Mouse (Mus musculus) intestine, embryonic 16.5 days (tissue): ENCODE data around the gene Bicd2. TPM values are rescaled to one million over a fixed set of nuclear protein-coding genes. Genes with fewer than 3 reads are reported as not detected.

Experiments
- ATAC-seq: fragments of 200-750 bp; cut with Nextera tagmentation; 2 replicates; pipeline ENCODE4 v1.8.0; 2017; ENCODE audit warnings: moderate TSS enrichment, moderate library complexity
- H3K27ac ChIP-seq: fragments of 300-500 bp; sonication (generic); 2 replicates; pipeline ENCODE4 v1.5.1; 2014; ENCODE audit warnings: mild to moderate bottlenecking, low read length
- H3K27me3 ChIP-seq: fragments of 300-500 bp; sonication (generic); replicated peaks from 2 replicates; pipeline ENCODE4 v1.6.1; 2014; ENCODE audit warnings: low read length, control low read depth, mixed read lengths; ENCODE audit not compliant: control insufficient read depth, insufficient read depth
- H3K36me3 ChIP-seq: fragments of 300-500 bp; sonication (generic); 2 replicates; pipeline ENCODE4 v1.6.1; 2014; ENCODE audit warnings: low read length, control low read depth; ENCODE audit not compliant: control insufficient read depth, insufficient read depth
- H3K4me1 ChIP-seq: fragments of 300-500 bp; sonication (generic); 2 replicates; pipeline ENCODE4 v1.6.1; 2014; ENCODE audit warnings: low read length, control low read depth, mixed read lengths; ENCODE audit not compliant: control insufficient read depth, insufficient read depth
- H3K4me2 ChIP-seq: fragments of 300-500 bp; sonication (generic); 2 replicates; pipeline ENCODE4 v1.6.1; 2014; ENCODE audit warnings: low read depth, low read length, control low read depth
- H3K4me3 ChIP-seq: fragments of 300-500 bp; sonication (generic); 2 replicates; pipeline ENCODE4 v1.5.1; 2014; ENCODE audit warnings: mild to moderate bottlenecking, low read length
- H3K9ac ChIP-seq: fragments of 300-500 bp; sonication (generic); 2 replicates; pipeline ENCODE4 v1.6.1; 2014; ENCODE audit warnings: low read depth, low read length
- H3K9me3 ChIP-seq: fragments of 300-500 bp; sonication (generic); 2 replicates; pipeline ENCODE4 v1.6.1; 2016; ENCODE audit warnings: low read length, control low read depth; ENCODE audit not compliant: control insufficient read depth
- WGBS: fragments of 180-500 bp; shearing (Covaris S2); extraction: QIAGEN DNeasy Blood & Tissue Kit; methylation state at CpG from one replicate; pipeline ENCODE4 v1.1.7; 2014; 5-methylcytosine and 5-hydroxymethylcytosine counted together
- polyA plus RNA-seq: library from polyadenylated mRNA; unstranded; fragments of >200 nt; fragmentation: Nextera tagmentation; extraction: Ambion mirVana; gene quantifications from 2 replicates; pipeline ENCODE4 v1.2.1, GENCODE M21; 2015

The Bicd2 gene
- polyA plus RNA-seq, 1 experiment from 2014 or later: 14.7 TPM

GRCm38 (mm10) chr13:49400139-49400538 lies 58.8 kb downstream of the Bicd2 start:
- H3K9me3 ChIP-seq: no peaks in the 10 kb centered on the region

GRCm38 (mm10) chr13:49402628-49403027 lies 61.2 kb downstream of the Bicd2 start:
- H3K36me3 ChIP-seq: no peaks in the 10 kb centered on the region
- ATAC-seq: peak; percentile 87
- no peak overlapping the region for H3K4me3 ChIP-seq
- no peaks in the 10 kb centered on the region for H3K9me3 ChIP-seq
- no peak overlapping the region for H3K27ac ChIP-seq
- no peaks in the 10 kb centered on the region for H3K27me3 ChIP-seq
- 63% methylated on average over 2 of the region's 2 CpGs for WGBS
- no peak overlapping the region for H3K9ac ChIP-seq
- no peak overlapping the region for H3K4me2 ChIP-seq
- H3K4me1 ChIP-seq: 0 out of 2 replicates have a peak, but pooled peaks cover 5% of the 10 kb centered on the region

More at GRCm38 (mm10) chr13:49400139-49400538, 58.8 kb downstream of the Bicd2 start:
- Histone ChIP-seq H3K27ac (no peak overlapping the region), H3K9ac (no peak overlapping the region), H3K4me3 (no peak overlapping the region), H3K27me3 (no peaks in the 10 kb centered on the region), H3K36me3 (no peaks in the 10 kb centered on the region), H3K4me1 (peaks cover 9% of the 10 kb centered on the region), H3K4me2 (no peak overlapping the region)
- WGBS: 40% methylated on average over 6 of the region's 6 CpGs
- no peak for ATAC-seq

GRCm38 (mm10) chr13:49407795-49408194 lies 66.4 kb downstream of the Bicd2 start:
- H3K36me3 ChIP-seq: no peaks in the 10 kb centered on the region
- H3K9ac ChIP-seq: no peak overlapping the region
- no peak overlapping the region for H3K4me2 ChIP-seq
- 0 out of 2 replicates have a peak, but pooled peaks cover under 1% of the 10 kb centered on the region for H3K4me1 ChIP-seq
- ATAC-seq: no peak
- H3K4me3 ChIP-seq: no peak overlapping the region
- no peaks in the 10 kb centered on the region for H3K27me3 ChIP-seq
- H3K27ac ChIP-seq: no peak overlapping the region
- H3K9me3 ChIP-seq: no peaks in the 10 kb centered on the region

- under 1% methylated on average over 68 of the region's 69 CpGs for WGBS
- Histone ChIP-seq H3K9ac (peak within 1 kb of the TSS; percentile 90), H3K27me3 (no peaks in the 10 kb centered on the region), H3K27ac (peak within 1 kb of the TSS; percentile 88), H3K4me3 (peak within 1 kb of the TSS; percentile 93), H3K36me3 (no peaks in the 10 kb centered on the region), H3K9me3 (no peaks in the 10 kb centered on the region), H3K4me2 (peak within 1 kb of the TSS; percentile 91), H3K4me1 (peaks cover 19% of the 10 kb centered on the region)
- ATAC-seq: peak; percentile 98
Measured at GRCm38 (mm10) chr13:49420754-49421605, 79.6 kb downstream of the Bicd2 start, which contains the start of gene Ippk. Gene Ippk (plus strand): TSS chr13:49421249.

GRCm38 (mm10) chr13:49421606-49421917 lies 80.2 kb downstream of the Bicd2 start:
- peak overlapping the region; percentile 93 for H3K4me3 ChIP-seq
- peaks cover 15% of the 10 kb centered on the region for H3K4me1 ChIP-seq
- ATAC-seq: no peak
- 0% methylated on average over 15 of the region's 15 CpGs for WGBS
- H3K27me3 ChIP-seq: no peaks in the 10 kb centered on the region
- no peaks in the 10 kb centered on the region for H3K36me3 ChIP-seq
- peak overlapping the region; percentile 91 for H3K4me2 ChIP-seq
- H3K27ac ChIP-seq: peak overlapping the region; percentile 80
- peak overlapping the region; percentile 85 for H3K9ac ChIP-seq
- H3K9me3 ChIP-seq: no peaks in the 10 kb centered on the region

- H3K9me3 ChIP-seq: no peaks in the 10 kb centered on the region
- peaks cover 15% of the 10 kb centered on the region for H3K4me1 ChIP-seq
- ATAC-seq: no peak
- H3K9ac ChIP-seq: peak overlapping the region; percentile 85
- no peaks in the 10 kb centered on the region for H3K27me3 ChIP-seq
- no peaks in the 10 kb centered on the region for H3K36me3 ChIP-seq
- H3K4me3 ChIP-seq: peak overlapping the region; percentile 93
- H3K4me2 ChIP-seq: peak overlapping the region; percentile 91
- 23% methylated on average over 4 of the region's 4 CpGs for WGBS
- H3K27ac ChIP-seq: no peak overlapping the region
Measured at GRCm38 (mm10) chr13:49421959-49422358, 80.6 kb downstream of the Bicd2 start.

GRCm38 (mm10) chr13:49426736-49427135 lies 85.4 kb downstream of the Bicd2 start:
- ATAC-seq: no peak
- no peak overlapping the region for H3K4me3 ChIP-seq
- no peak overlapping the region for H3K9ac ChIP-seq
- WGBS: 90% methylated on average over 3 of the region's 3 CpGs
- no peaks in the 10 kb centered on the region for H3K27me3 ChIP-seq
- no peaks in the 10 kb centered on the region for H3K36me3 ChIP-seq
- H3K27ac ChIP-seq: no peak overlapping the region
- H3K9me3 ChIP-seq: no peaks in the 10 kb centered on the region
- H3K4me1 ChIP-seq: peaks cover 18% of the 10 kb centered on the region
- H3K4me2 ChIP-seq: no peak overlapping the region

- Histone ChIP-seq H3K9ac (no peak overlapping the region), H3K9me3 (no peaks in the 10 kb centered on the region), H3K27me3 (no peaks in the 10 kb centered on the region), H3K4me3 (no peak overlapping the region), H3K27ac (no peak overlapping the region), H3K36me3 (no peaks in the 10 kb centered on the region), H3K4me1 (0 out of 2 replicates have a peak, but pooled peaks cover 4% of the 10 kb centered on the region), H3K4me2 (no peak overlapping the region)
- no peak for ATAC-seq
- WGBS: 86% methylated on average over 1 of the region's 1 CpGs
Measured at GRCm38 (mm10) chr13:49428042-49428675, 86.8 kb downstream of the Bicd2 start.

GRCm38 (mm10) chr13:49430529-49430928 lies 89.1 kb downstream of the Bicd2 start:
- no peak overlapping the region for H3K4me3 ChIP-seq
- WGBS: 54% methylated on average over 4 of the region's 4 CpGs

More at GRCm38 (mm10) chr13:49430529-49430928, 89.1 kb downstream of the Bicd2 start:
- Histone ChIP-seq H3K9ac (no peak overlapping the region), H3K9me3 (no peaks in the 10 kb centered on the region), H3K4me2 (no peak overlapping the region), H3K27ac (no peak overlapping the region), H3K27me3 (no peaks in the 10 kb centered on the region), H3K4me1 (0 out of 2 replicates have a peak, but pooled peaks cover 4% of the 10 kb centered on the region), H3K36me3 (no peaks in the 10 kb centered on the region)
- no peak for ATAC-seq
